Mouse (Mus musculus) embryonic fibroblast, embryonic 13.5 days (primary cell): ENCODE results near the gene Rbp2.

Experiments
- CTCF ChIP-seq: IDR thresholded peaks from 2 replicates; pipeline ENCODE4 v1.5.1; 2011; ENCODE audit warnings: mild to moderate bottlenecking, control low read depth, low read length, moderate library complexity, borderline replicate concordance; ENCODE audit not compliant: insufficient read depth
- POLR2A ChIP-seq: IDR thresholded peaks from 2 replicates; pipeline ENCODE4 v1.6.1; 2011; ENCODE audit warnings: low read depth, mild to moderate bottlenecking, control low read depth, low read length, moderate library complexity

GRCm38 (mm10) chr9:98485020-98485419, 895 bp upstream of the Rbp2 start:
- TF ChIP-seq CTCF (no peak), POLR2A (no peak)
